Mouse (Mus musculus): ENCODE measurements around the gene Olfr1394. TPM values are rescaled to one million over a fixed set of nuclear protein-coding genes. Genes with fewer than 3 reads are reported as not detected.

Gene Olfr1394
- not detected in 2 replicates for polyA plus RNA-seq (2015; fragmentation: Nextera tagmentation; extraction: Ambion mirVana)

- Histone ChIP-seq H3K4me1 (no peaks in the 10 kb centered on the region), H3K4me3 (no peak within 1 kb of the TSS), H3K4me2 (replicated peaks) (no peak within 1 kb of the TSS), H3K27ac (no peak within 1 kb of the TSS), H3K9ac (no peak within 1 kb of the TSS), H3K36me3 (no peaks in the 10 kb centered on the region), H3K9me3 (no peaks in the 10 kb centered on the region), H3K27me3 (no peaks in the 10 kb centered on the region)
- 76% methylated on average over 1 of the region's 1 CpGs for WGBS
- no peak for ATAC-seq (ENCODE audit: low FRiP score, low read depth)
Observed at GRCm38 (mm10) chr11:49154077-49154476, at the start of gene Olfr1394. Olfr1394 (plus strand) TSS chr11:49154377.

- Histone ChIP-seq H3K27ac (no peak overlapping the region), H3K27me3 (no peaks in the 10 kb centered on the region), H3K9ac (no peak overlapping the region), H3K4me3 (no peak overlapping the region), H3K4me1 (no peaks in the 10 kb centered on the region), H3K36me3 (no peaks in the 10 kb centered on the region), H3K9me3 (no peaks in the 10 kb centered on the region), H3K4me2 (replicated peaks) (no peak overlapping the region)
- no peak for ATAC-seq (ENCODE audit: low FRiP score, low read depth)
- 68% methylated on average over 1 of the region's 1 CpGs for WGBS
Observed at GRCm38 (mm10) chr11:49105752-49106151, 48.4 kb upstream of the Olfr1394 start.

- Histone ChIP-seq H3K4me2 (replicated peaks) (no peak overlapping the region), H3K4me3 (no peak overlapping the region), H3K27me3 (no peaks in the 10 kb centered on the region), H3K9ac (no peak overlapping the region), H3K36me3 (no peaks in the 10 kb centered on the region), H3K9me3 (no peaks in the 10 kb centered on the region), H3K27ac (no peak overlapping the region), H3K4me1 (no peaks in the 10 kb centered on the region)
- ATAC-seq (ENCODE audit: low FRiP score, low read depth), result no peak
- WGBS, result 58% methylated on average over 10 of the region's 10 CpGs
Observed at GRCm38 (mm10) chr11:49107650-49108537, 46.3 kb upstream of the Olfr1394 start.

- H3K9ac ChIP-seq, result no peak overlapping the region
- no peak for ATAC-seq (ENCODE audit: low FRiP score, low read depth)
- H3K9me3 ChIP-seq, result no peaks in the 10 kb centered on the region
- no peaks in the 10 kb centered on the region for H3K4me1 ChIP-seq
- H3K4me2 ChIP-seq (replicated peaks), result no peak overlapping the region
- H3K27ac ChIP-seq, result no peak overlapping the region
- no peak overlapping the region for H3K4me3 ChIP-seq
- H3K27me3 ChIP-seq, result no peaks in the 10 kb centered on the region
- no peaks in the 10 kb centered on the region for H3K36me3 ChIP-seq
- WGBS, result 48% methylated on average over 1 of the region's 1 CpGs
Observed at GRCm38 (mm10) chr11:49108833-49109232, 45.3 kb upstream of the Olfr1394 start.

GRCm38 (mm10) chr11:49111000-49111399 is 43.2 kb upstream of the Olfr1394 start:
- Histone ChIP-seq H3K4me1 (no peaks in the 10 kb centered on the region), H3K27ac (no peak overlapping the region), H3K4me2 (replicated peaks) (no peak overlapping the region), H3K9me3 (no peaks in the 10 kb centered on the region), H3K36me3 (no peaks in the 10 kb centered on the region), H3K27me3 (no peaks in the 10 kb centered on the region), H3K4me3 (no peak overlapping the region), H3K9ac (no peak overlapping the region)
- WGBS, result 59% methylated on average over 1 of the region's 1 CpGs
- ATAC-seq (ENCODE audit: low FRiP score, low read depth), result no peak

GRCm38 (mm10) chr11:49112624-49113219 is 41.5 kb upstream of the Olfr1394 start:
- 84% methylated on average over 6 of the region's 6 CpGs for WGBS
- H3K36me3 ChIP-seq, result no peaks in the 10 kb centered on the region
- H3K27ac ChIP-seq, result no peak overlapping the region

GRCm38 (mm10) chr11:49114158-49114557 is 40.0 kb upstream of the Olfr1394 start:
- Histone ChIP-seq H3K36me3 (no peaks in the 10 kb centered on the region), H3K27ac (no peak overlapping the region), H3K27me3 (no peaks in the 10 kb centered on the region), H3K4me3 (no peak overlapping the region), H3K4me2 (replicated peaks) (no peak overlapping the region), H3K4me1 (no peaks in the 10 kb centered on the region), H3K9ac (no peak overlapping the region), H3K9me3 (no peaks in the 10 kb centered on the region)
- 78% methylated on average over 2 of the region's 2 CpGs for WGBS
- no peak for ATAC-seq (ENCODE audit: low FRiP score, low read depth)

More at GRCm38 (mm10) chr11:49112624-49113219, 41.5 kb upstream of the Olfr1394 start:
- ATAC-seq (ENCODE audit: low FRiP score, low read depth), result no peak
- Histone ChIP-seq H3K9me3 (no peaks in the 10 kb centered on the region), H3K4me2 (replicated peaks) (no peak overlapping the region), H3K4me3 (no peak overlapping the region), H3K4me1 (no peaks in the 10 kb centered on the region), H3K9ac (no peak overlapping the region), H3K27me3 (no peaks in the 10 kb centered on the region)

- H3K4me3 ChIP-seq, result no peak within 1 kb of the TSS
- H3K27ac ChIP-seq, result no peak within 1 kb of the TSS
- ATAC-seq (ENCODE audit: low FRiP score, low read depth), result no peak
- no peaks in the 10 kb centered on the region for H3K4me1 ChIP-seq
- no peak within 1 kb of the TSS for H3K4me2 ChIP-seq (replicated peaks)
- H3K9ac ChIP-seq, result no peak within 1 kb of the TSS
- no peaks in the 10 kb centered on the region for H3K9me3 ChIP-seq
- no peaks in the 10 kb centered on the region for H3K27me3 ChIP-seq
- no peaks in the 10 kb centered on the region for H3K36me3 ChIP-seq
Observed at GRCm38 (mm10) chr11:49114774-49115173, 39.4 kb upstream of the Olfr1394 start, which contains the start of gene Olfr1396. Olfr1396 (minus strand) TSS chr11:49114874.

GRCm38 (mm10) chr11:49119635-49120034 is 34.5 kb upstream of the Olfr1394 start:
- WGBS, result 80% methylated on average over 3 of the region's 3 CpGs

GRCm38 (mm10) chr11:49124169-49124568 is 30.0 kb upstream of the Olfr1394 start:
- Histone ChIP-seq H3K4me2 (replicated peaks) (no peak overlapping the region), H3K27me3 (no peaks in the 10 kb centered on the region), H3K36me3 (no peaks in the 10 kb centered on the region), H3K9me3 (no peaks in the 10 kb centered on the region), H3K27ac (no peak overlapping the region), H3K9ac (no peak overlapping the region), H3K4me1 (no peaks in the 10 kb centered on the region), H3K4me3 (no peak overlapping the region)
- ATAC-seq (ENCODE audit: low FRiP score, low read depth), result no peak
- WGBS, result 80% methylated on average over 2 of the region's 2 CpGs

More at GRCm38 (mm10) chr11:49119635-49120034, 34.5 kb upstream of the Olfr1394 start:
- no peaks in the 10 kb centered on the region for H3K36me3 ChIP-seq
- no peak overlapping the region for H3K27ac ChIP-seq
- H3K27me3 ChIP-seq, result no peaks in the 10 kb centered on the region
- no peaks in the 10 kb centered on the region for H3K4me1 ChIP-seq
- H3K9ac ChIP-seq, result no peak overlapping the region
- no peak overlapping the region for H3K4me3 ChIP-seq
- no peak for ATAC-seq (ENCODE audit: low FRiP score, low read depth)
- no peak overlapping the region for H3K4me2 ChIP-seq (replicated peaks)
- H3K9me3 ChIP-seq, result no peaks in the 10 kb centered on the region

- no peak for ATAC-seq (ENCODE audit: low FRiP score, low read depth)
- WGBS, result 90% methylated on average over 6 of the region's 6 CpGs
Observed at GRCm38 (mm10) chr11:49141974-49142373, 12.2 kb upstream of the Olfr1394 start, which contains the start of gene Olfr1395. Olfr1395 (plus strand) TSS chr11:49142274.

More at GRCm38 (mm10) chr11:49141974-49142373, 12.2 kb upstream of the Olfr1394 start, which contains the start of gene Olfr1395:
- Histone ChIP-seq H3K4me1 (no peaks in the 10 kb centered on the region), H3K27me3 (no peaks in the 10 kb centered on the region), H3K9me3 (no peaks in the 10 kb centered on the region), H3K4me3 (no peak within 1 kb of the TSS), H3K27ac (no peak within 1 kb of the TSS), H3K36me3 (no peaks in the 10 kb centered on the region), H3K9ac (no peak within 1 kb of the TSS), H3K4me2 (replicated peaks) (no peak within 1 kb of the TSS)

Measured in limb, embryonic 13.5 days (tissue).